Mouse (Mus musculus) CD4-positive, CD25-positive, alpha-beta regulatory T cell, adult 2 months (primary cell): ENCODE results near the gene Tnr.

ENCODE experiments used
- DNase-seq: peaks from one replicate; pipeline ENCODE4 v3.0.0-alpha.2; 2012; ENCODE audit warnings: low read depth, low spot score

Tnr gene

DNA sequence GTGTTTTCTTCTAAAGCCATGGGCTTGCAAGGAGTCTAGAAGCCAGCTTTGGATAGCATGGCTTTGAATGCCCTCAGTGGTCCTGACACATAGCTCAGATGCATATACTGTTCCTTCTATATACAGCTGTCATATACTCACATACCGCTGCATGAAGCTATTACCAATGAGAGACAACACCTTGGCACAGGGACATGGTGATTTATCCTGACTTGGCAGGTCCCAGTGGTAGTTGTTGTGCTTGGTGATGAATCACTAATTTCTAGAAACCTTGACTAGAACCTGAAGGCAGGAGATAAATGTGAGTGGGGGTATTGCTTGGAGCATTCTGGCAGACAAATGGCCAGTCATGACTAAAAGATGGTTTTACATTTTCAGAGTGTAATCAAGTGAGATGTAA lies 192.7 kb downstream of the Tnr start:
- no peak for DNase-seq

DNA sequence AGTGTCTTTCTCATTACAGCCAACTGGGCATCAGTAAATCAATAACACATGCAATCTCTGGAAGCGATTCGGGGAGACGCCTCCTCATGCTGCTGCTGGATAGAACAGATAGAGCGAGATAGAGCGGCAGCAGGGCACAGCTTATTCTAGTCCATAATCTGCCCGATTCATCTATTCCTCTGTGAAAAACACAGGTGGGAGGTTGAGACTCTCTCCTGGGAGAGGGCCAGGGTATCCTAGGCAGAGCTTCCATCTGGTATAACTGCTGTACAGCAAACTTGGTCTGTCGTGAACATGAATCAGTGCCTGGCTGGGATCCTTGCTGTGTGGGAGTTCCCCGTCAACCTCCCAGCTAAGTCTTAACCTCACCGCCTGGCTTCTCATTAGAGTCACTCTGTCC lies 193.4 kb downstream of the Tnr start:
- DNase-seq, result no peak

DNA sequence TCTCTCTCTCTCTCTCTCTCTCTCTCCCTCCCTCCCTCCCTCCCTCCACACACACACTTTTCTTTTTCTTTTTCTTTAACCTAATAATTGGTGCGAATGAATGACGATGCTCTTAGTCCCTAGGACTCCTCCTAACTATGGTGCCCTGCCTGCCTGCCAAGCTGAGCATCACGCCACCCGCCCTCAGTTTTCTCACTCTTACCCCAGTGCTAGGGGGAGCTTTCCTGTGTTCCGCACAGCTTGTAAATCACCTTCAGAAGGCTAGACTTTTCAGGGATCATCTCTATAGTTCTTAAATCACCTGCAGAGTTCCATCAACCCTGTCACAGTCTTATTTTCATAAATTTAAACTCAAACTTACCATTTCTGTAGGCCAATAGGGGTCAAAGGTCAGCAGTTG lies 200.2 kb downstream of the Tnr start:
- no peak for DNase-seq

DNA sequence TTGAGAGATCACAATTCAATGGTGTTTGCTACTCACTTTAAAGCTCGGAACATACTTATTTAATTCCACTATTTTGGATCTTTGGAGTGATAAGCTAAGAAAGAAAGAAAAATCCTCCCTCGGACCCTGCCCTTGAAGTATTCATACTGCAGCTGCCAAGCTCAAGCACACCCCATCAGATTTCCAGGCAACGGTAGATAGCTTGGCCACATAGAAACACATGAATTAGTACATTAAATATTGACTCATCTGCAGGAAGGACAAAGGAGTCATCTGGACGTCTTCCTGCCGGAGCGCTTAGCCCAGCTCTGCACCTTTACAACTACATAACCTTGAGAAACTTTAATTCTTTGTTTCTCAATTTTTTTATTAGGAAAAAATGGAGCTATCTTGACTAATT lies 205.7 kb downstream of the Tnr start:
- DNase-seq, result no peak

DNA sequence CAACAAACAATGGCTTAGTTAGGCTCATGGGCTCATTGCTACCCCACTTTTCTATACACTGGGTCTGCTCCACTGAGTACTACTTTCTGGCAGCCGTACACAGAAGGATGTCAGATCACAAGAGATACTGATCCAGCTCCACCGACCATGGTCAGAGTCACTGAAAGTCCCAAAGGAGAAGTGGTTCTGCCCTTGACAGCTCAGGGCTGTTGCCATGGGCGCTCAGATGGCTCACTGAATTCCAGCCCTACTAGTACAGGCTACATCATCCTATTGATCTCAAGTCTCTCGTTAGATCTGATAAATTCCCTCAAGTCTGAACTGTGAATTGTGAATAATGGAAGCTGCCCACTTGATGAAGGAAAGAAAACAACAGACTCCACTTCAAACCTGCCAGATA lies 207.3 kb downstream of the Tnr start:
- DNase-seq, result no peak

DNA sequence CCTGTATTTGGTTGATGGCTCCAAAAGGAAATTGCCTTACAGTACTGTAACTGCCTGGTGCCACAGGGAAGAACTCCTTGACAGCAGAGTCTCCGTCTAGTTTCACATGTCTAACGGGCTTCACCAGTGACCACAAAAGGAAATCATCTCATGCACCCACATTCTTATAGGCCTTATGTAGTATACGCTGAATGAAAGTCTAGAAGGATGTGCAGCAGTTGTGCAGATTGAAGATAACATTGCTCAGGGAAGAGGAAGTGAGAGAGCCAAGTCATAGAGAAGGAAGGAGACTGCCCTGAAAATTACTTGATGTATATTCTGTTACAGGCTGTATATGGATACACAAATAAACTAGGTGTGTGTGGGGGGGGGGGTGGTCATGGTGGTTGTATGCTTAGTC lies 211.5 kb downstream of the Tnr start:
- no peak for DNase-seq

DNA sequence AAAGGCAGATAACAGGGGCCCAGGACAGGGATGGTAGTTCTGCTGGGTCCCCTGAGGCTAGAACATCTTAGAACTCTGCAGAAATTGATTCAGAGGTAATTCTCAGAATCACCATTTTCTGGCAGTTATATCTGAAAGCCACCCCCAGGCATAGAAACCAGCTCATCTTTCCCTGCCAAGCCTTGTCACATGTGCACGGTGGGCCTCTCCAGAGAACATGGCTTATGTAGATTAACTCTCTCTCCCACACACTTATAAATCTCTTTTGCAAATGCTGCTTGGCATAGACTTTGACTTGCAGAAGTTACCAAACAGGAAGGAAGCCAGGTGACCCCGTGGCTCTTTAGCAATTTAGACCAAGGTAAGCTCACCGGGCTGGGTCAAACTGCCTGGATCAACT lies 215.9 kb downstream of the Tnr start:
- no peak for DNase-seq

DNA sequence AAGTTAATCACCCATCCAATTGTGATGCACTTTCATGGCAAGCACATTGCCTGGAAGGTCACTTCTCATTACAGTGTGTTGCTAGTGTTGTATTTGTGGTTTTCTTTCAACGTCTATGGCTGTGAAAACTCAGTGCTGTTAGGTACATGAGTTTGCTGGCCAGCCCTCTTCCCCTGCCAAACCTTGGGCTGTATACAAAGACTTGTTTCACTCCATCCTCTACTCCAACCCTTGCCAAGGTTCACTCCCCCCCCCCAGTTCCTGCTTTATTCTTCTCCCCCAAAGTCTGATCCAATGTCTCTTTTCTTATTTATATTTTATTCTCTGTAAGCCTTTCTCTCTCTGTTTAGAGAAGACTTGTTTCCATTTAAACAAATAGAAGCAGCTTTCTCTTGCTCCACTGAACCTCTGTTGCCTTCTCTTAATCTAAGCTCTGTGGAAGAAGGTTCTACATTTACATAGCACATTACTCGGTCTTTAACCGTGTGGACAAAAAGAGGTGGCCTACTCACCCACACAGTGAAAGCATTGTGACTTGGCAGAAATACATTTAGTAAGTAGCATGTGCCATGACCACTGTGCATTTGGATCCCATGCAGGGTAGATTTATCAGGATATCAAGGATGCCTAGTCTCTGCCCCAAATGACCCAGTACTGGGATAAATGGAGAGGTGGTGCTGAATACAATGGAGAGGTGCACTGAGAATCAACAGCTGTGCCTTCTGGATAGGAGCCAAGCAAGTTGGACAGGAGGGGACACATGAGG lies 217.9 kb downstream of the Tnr start:
- DNase-seq, result no peak

DNA sequence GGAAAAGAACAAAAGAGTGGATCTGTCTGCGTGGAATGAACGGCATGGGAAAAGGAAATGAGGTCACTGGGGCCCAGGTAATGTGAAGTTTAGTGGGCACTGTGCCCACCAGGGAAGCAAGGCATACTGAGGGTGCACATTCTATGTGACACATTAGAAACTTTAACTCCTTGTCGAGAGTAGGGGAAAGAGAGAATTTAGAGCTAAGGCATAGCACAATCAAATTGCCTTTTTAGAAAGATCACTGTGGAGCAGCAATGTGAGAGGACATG lies 218.4 kb downstream of the Tnr start:
- DNase-seq, result no peak

DNA sequence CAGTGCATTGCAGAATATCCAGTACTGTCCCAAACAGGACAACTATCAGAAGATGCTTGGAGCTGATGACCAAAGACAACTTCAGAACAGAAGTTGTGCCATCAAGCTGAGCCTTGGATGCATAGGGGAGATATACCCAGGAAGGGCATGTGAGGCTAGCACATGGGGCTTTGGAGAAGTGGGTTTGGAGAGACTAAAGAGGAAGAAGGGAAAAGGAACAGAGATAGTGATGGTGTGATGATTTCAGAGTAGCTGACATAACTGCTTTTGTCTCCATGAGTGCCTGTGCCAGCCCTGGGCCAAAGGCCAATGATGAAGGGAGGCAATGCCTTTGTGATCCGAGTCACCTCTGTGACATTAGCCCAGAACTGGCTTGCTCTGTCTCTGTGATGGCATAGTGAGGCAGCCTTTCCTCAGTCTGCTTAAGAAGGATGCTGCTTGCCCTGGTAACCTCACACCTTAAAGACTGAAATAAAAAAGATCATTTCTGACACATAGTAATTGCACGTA lies 220.2 kb downstream of the Tnr start:
- DNase-seq, result no peak

DNA sequence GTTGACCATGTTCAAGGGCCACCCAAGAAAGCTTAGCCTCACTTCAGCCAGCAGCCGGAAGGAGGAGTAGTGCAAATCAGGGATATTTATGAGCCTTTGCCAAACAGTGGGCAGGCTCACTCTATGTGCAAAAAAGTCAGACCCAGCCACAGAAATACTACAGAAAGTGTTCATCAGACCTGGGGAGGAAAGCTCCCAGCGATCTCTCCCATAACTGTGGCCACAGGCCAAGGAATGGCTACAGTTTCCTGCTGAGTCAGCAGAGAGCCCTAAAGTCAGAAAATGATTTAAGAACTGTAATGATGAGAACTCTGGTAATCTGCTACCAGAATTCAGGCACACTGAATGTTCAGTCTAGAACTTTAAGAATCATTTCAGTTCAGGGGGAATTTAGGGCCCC lies 221.7 kb downstream of the Tnr start:
- DNase-seq, result no peak

DNA sequence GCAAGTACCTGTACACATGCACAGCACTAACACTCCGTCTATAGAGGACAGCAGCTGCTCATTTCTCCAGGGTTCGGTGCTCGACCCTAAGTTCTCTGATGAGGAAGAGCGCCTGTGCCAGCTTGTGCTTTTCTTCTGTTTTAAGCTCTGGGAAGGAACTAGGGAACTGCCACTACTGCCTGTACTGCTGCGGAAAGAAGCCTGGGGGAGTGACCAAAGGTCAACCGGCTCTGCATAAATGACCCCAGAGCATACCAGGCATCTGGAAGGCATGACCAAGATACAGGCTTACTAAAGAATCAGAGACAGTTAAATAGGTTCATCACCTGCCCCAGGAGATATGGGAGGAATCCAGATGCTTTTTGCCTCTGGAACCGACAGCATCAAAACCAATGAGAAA lies 224.4 kb downstream of the Tnr start:
- no peak for DNase-seq

DNA sequence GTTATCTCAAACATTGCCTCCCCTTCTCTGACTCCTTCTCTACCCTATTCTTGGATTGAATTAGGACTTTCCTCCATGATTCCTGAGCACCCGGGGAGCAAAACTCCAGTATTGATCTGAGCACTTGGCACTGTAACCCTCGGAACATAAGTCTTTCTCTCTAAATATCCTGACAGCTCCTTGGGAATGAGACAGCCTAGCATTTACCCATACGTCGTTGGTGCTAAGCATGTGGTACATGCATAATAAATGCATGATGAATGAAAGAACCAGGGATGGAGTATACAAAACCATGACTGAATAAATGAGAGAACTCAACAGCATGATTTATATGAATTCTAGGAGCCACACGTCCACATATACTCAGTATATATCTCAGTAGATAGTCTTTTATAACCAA lies 226.8 kb downstream of the Tnr start:
- no peak for DNase-seq

DNA sequence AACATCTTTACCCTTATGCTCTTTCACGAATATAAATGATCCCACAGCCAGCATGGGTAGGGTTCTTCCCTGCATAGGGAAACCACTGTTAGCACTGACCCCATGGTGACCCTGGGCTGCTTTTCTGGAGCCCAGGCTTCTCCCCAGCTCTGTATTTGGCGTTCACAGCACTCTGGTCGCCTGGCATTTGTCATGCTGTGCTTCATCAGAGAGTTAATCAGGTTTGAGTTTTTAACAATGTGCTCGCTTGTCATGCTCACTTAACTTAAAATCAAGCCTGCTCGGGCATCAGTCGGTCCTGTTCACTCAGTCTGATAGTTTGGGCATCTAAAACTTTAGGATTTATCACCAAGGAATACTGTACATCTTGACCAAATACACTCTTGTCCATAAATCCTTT lies 227.3 kb downstream of the Tnr start:
- DNase-seq, result no peak

DNA sequence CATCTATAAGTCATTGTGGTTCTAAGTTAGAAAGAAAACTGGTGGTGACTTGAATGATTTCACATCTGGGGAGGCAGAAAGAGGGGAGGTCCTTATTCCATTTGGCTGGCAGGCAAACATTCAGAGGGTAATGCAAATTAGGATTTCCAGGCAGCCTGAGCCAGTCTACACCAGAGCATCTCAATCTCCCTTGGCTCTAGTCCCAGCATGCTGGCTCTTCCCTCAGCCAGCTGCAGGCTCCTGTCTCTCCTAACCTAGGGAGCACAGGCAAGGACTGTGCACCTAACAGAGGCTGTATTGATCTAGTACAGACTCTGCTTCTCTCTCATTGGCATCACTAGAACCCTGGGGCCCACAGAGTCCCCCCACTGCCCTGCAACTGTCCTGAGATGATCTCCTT lies 237.4 kb downstream of the Tnr start:
- no peak for DNase-seq

DNA sequence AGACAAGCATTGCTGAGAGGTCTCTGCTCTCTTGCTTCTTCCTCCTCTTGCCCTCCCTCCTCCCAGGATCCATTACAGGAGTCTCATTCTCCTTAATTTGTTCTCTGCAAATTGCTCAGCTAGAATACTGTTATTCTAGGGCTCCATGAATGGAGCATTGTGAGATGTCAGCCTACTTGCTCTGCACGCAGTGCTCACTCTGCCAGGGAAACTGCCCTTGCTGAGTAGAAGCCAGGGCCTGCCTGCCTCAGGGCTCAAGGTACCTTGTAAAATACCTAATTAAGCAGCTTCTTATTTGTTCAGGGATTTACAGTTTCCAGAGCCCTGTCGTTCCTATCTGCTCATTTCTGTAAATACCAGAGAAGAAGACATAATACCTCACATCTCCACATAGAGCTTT lies 240.3 kb downstream of the Tnr start:
- no peak for DNase-seq

DNA sequence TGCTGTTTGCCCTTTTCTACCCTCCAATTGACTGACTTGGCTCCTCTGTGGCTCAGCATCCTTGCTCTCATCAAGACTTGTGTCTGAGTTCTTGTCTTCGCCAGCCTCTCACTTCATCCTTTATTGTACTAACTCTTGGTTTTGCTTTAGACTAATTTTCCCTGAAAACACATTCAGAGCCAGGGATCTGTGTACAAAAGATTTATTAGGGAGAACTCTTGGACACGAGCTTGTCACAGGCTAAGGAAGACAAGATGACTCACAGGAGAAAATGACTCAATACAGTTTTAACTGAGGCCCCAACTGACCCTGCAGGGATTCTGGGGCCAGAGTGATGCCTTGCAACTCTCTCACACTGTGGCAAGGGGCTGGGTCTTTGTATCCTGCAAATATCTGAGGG lies 241.3 kb downstream of the Tnr start:
- DNase-seq, result no peak

DNA sequence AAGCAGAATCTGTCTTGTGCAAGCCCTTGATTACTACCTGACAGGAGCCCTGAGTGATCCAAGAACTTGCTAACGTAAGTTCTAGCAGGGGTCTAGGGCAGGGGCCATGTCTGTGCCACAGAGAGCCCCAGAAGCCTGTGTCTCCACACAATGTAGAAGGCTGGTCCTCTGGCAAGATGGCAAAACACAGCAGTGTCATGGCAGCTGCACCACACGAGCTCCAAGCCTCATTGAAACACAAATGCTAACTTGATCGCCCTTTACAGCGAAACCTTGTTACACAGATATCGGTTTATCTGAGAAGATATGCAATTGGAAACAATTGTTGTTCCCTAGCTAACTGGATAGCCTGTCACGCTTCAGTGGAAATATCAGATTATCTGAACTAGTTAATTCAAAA lies 246.4 kb downstream of the Tnr start:
- DNase-seq, result no peak

DNA sequence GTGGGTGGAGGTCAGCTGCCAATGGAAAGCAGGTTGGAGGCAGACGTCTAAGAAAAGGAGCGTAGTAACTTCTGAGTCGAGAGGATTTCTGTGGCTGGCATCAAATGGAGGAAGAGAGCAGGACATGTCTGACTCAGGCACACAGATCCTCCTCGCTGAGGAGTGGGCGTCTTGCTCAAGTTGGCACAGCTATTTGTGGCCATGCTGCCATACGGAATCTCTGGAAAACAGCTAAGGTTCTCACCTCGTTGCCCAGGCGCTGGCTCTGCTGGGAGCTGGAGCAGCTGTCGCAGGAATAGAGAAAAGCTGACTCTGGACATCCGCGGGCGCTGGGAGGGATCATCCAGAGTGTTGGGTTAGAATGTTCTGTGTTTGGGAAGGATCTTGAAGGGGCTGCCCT lies 250.1 kb downstream of the Tnr start:
- DNase-seq, result no peak

DNA sequence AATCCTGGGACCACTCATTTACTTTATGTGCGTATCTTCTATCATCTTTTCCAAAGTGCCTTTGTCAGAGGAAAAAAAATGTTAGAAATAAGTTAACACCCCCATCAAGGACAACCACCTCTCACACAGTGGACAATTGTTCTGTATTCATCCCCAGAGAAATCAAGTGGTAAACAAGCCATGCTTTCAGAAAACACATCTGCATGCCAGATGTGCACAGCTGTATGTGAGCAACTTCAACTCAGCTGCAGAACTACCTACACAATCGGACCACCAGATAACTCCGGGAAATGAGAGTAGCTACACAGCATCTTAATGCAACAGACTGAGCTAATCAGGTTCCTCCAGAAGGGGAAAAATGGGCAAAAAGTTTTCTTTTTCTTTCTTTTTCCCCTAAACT lies 251.6 kb downstream of the Tnr start:
- no peak for DNase-seq

DNA sequence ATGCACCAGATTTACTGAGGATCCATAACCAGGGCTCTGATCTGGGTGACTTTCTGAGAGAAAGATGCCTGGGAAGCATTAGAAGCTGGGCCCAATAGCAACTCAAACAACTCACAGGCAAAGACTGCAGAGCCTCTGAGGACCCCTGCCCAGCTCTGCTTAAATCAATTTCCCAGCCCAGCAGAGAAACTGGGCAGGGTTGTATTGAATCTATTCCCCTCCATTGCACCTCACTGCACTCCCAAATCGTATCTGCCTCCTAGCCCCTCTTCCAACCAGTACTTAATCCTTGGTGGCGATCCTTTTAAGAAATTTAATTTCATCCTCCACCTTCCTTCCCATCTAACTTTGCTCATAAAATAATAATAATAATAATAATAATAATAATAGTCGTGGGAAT lies 253.5 kb downstream of the Tnr start:
- no peak for DNase-seq

DNA sequence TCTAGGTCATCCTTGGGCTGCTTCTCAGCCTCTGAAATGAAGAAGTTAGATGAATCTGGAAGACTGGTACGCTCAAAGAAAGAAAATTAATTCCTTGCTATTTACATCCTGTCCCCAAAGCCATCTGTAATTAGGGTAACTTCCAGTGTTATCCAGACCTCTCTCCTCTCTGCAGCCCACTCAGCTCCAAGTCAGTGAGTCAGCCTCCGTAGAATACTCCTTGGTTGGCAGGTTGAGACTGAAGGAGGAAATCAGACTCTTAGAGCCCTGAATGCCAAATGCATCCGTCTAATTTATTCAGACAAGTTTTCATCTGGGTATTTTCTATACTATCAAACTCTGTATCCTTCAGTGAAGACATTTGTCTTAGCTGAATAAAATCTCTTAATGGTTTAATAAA lies 255.9 kb downstream of the Tnr start:
- no peak for DNase-seq

DNA sequence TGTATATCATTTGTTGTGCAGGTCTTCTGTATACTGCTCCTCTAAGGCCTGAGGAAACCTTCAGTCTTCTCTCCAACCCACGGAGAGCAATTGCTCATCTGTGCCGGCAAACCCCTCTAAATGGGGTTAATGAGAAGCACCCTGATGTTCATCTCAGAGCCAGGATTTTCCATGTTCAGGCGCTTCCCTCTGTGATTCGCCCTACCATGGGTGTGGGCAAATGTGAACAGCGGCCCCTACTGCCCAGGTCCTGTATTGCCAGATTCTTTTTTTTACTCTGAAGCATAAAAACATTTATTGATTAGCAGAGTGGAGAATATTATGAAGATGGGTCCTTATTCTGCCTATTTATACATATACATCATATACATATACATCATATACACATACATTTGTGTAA lies 260.3 kb downstream of the Tnr start:
- DNase-seq, result peak; percentile 47

DNA sequence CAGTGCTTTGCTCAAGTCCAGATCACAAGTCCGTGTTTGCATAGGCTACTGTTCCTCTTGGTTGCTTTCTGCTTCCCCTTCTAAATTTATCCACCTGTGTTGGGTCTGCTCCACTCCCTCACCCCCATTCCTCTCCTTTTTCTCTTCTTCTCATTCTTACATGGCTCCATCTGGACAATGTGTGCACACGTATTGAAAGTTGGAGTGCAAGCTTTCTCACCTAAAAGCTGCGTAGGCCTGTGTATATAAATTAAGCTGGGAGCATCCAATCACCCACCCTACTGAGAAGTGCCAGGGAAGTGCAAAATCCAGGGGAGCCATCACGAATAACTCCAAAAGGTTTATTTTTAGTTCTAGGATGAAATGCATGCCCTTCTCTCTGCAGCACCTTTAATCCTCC lies 264.7 kb downstream of the Tnr start:
- no peak for DNase-seq
